Mouse (Mus musculus): Measurements from ENCODE around the gene Traf2. TPM values are rescaled to one million over a fixed set of nuclear protein-coding genes. Genes with fewer than 3 reads are reported as not detected.

Traf2 gene
- 10 to 100 TPM; 10.1 to 12.1 (median 10.7) TPM for total RNA-seq (2022)

DNA sequence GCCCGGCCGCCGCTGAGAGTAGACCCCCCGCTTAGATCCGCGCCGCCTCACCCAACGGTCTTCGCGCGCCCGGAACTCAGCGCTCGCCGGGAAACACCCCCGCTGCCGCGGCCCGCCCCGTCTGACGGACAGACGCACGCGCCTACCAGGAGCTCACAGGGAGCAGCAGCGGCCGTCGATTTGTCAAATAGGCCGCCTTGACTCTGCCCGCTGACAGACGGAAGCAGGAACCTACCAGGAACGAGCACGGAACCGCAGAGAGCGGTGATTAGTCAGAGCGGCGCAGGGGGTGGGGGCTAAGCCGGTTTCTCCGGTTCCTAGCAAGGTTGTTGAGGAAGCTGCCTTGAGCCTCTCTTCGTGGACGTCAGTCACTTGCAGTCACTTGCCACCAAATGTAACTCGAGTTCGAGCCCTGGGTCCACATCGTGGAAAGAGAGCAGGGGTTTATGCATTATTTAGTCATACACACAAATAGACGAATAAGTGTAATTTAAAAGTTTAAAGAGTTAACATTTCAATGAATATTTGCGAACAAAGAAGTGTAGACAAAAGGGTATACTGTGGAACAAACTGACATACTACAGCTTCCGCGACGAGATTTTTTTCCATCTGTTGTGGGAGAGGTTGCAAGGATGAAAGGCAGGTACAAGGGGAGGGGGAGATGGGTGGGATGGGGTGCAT, at the start of gene Traf2:
TSS of gene Traf2 (minus strand) at position 130 of the 681 bp plus-strand sequence.
- peak; percentile 98 to 99 for DNase-seq (ENCODE audit: low spot score in 2 of 2)

DNA sequence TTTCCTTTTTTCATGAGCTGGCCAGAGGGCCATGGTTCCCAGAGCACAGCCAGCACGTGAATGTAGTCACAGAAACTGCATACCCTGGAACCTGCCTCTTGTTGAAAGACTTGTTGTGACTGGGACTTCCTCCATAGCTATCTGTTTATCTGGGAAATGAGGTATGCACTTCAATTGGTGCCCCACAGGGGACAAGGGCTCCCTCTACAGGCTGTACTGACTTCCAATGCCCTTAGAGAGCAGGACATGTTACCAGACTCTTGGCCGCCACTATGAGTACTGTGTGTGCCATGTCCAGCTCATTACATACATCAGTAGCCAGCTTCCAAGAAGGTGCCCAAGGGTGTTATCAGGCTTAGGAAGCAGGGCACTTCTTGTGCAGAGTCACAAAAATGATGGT, 45.1 kb upstream of the Traf2 start:
- DNase-seq (ENCODE audit: low spot score in 2 of 2) = peak; percentile 51 to 65

DNA sequence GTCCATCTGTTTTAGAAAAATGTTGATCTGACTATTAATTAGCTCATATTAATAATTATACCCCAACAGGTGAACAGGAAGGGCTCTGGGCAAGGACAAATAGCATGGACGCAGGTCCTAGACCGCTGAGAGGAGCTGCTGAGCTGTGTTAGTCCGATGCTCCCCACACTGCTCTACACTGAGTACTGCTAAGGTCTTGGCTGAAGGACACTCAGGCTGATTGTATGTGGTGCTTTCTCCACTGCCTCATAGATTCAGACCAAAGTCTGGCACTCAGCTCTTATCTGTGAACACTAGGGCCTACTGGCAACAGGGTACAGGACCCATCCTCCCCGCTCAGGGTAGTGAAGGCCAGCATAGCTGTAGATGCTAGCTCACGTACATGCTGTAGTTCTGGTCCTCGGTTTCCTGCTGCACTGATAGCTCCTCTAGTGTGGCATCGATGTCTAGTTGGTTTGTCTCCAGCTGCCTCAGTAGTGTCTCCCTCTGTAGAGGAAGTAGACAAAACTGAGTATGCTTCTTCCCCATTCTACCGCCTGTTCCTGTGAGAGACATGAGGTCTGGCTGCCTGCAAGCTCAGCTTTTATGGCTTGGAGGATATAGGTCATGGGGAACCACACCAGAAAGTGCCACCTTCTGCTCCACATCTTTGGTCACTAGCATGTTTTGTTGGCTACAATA, 41.6 kb upstream of the Traf2 start:
- no peak for DNase-seq (ENCODE audit: low spot score in 2 of 2)

DNA sequence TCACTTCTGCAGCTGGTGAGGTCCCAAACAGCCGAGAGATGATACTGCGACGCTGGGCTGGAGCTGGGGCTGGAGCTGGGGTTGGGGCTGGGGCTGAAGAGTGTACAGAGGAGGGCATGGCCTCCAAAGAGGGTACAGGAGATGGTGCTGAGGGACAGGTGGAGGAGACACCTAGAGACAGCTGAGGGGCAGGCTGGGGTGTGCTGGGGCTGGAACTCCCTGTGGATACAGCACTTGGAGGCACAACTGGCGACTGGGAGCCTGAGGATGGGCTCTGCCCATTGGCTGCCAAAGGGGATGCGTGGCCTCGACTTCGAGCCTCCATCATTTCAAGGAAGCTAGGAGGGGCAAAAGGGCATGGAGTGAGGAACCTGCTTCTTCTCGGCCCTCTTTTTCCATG, 40.5 kb upstream of the Traf2 start:
- no peak for DNase-seq (ENCODE audit: low spot score in 2 of 2)

DNA sequence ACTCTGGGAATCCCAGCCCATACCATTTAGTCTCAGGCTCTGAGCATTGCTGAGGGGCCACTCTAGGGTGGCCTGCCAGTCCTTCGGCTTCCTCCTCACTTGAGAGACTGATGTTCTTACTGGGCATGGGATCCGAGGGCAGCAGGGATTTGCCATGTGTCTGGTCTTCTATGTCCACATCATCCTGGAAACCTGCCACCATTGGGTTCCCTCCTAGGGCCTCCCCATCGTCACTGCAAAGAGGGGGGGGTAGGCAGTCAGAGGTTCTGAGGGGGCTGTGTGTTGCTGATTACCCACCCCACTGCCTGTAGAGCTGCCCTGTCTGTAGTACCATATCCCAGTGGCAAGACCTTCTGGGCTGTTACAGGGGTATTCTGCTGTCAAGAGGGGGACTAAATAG, 38.9 kb upstream of the Traf2 start:
- DNase-seq (ENCODE audit: low spot score in 2 of 2) = no peak

DNA sequence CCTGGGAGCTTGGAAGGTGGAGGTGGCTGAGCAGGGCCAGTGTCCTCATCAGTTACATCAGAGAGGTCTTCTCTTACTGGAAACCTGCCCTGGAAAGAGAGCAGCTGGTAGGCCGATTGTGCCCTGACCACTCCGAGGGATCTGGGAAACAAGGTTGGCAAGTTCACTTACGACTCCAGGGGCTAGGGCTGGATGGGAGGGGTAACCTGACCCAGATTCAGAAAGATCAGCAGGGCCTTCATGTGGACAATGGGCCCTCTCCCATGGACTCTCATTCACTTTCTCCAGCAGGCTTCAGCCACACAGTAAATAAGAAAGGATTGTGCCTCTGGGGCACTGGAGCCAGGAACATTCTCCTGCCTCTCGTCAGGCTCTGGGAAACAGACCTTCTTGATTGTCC, 38.1 kb upstream of the Traf2 start:
- DNase-seq (ENCODE audit: low spot score in 2 of 2) = peak in 1 of 2 experiments; percentile 55

DNA sequence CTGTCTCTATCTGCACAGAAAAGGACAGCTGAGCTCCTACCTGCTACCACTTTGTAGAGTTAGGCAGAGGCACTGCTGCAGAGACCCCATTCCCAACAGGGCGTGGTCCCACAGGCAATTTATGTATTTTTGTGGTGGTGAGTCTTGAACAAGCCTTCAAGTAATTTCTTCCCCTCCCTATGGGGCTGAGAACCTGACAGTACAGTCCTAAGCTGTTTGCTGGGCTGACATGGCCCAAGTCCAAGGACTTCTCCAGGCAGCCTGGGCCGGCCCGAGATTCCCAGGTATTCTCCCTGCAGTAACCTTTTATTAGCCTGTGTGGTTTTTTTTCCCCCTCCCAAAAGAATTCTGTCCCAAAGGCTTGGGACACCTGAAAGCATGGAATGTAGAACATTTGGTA, 37.4 kb upstream of the Traf2 start:
- no peak for DNase-seq (ENCODE audit: low spot score in 2 of 2)

DNA sequence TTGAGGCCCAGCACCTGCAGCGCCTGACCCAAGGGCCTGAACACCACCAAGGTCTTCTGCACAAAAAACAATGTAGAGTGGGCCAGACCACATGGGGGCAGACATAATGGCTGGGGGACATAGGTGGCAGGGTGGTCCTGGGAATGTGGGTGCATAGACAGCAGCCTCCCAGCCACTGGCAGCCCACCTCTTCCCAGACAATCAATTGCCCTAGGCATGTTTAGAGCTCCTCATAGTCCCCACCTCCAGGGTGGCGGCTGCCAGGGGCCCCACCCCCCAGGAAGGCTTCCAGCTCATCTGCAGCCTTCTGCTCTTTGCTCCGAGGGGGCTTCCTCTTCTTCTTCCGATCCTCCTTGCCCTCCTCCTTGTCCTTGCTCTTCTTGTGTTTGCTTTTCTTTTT, 36.8 kb upstream of the Traf2 start:
- no peak for DNase-seq (ENCODE audit: low spot score in 2 of 2)

DNA sequence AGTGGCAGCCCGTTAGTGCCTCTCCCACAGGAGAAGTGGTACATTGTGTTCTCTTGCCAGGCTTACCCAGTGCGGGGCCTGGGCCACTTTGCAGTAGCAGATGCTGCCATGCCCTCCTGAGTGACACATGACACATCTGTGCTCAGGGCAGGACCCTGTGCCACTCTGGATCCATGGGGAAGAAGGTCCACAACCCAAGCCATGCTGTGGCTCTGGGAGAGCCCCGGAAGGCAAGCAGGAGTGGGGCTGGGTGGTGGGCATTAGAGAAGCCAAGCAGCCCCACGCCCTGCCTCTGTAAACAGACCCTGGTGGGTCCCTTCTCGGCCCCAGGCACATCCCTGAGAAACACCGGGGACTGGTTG, 36.4 kb upstream of the Traf2 start:
- no peak for DNase-seq (ENCODE audit: low spot score in 2 of 2)

DNA sequence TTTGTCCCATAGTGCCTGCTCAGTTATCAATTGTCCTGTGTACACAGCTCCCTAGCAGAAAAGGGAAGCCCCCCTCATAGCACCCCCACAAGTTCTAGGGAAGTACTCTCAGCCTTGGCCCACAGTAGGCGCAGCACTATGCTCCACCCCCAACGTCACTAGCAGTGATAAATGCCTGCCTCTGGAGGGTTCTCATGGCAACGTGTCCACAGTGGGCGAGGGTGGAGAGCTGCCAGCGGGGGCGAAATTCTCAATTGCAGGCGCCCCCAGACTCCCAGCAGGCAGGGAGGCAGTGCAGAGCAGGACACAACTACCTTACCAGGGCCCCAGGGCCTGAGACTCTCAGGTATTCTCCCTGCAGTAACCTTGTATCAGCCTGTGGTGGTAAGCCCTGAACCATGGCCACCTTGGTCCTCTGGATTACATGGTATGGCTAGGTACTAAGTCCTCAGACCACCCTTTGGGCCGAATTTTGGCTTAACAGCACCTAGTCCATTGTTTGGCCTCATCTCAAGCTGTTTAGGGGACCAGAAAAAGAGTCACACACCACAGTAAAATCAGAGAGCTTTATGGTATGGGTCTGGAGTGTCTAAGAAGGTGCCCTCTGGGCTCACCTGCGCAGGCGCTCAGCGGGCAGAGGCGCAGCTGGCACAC, 35.9 kb upstream of the Traf2 start:
- peak; percentile 83 to 84 for DNase-seq (ENCODE audit: low spot score in 2 of 2)

DNA sequence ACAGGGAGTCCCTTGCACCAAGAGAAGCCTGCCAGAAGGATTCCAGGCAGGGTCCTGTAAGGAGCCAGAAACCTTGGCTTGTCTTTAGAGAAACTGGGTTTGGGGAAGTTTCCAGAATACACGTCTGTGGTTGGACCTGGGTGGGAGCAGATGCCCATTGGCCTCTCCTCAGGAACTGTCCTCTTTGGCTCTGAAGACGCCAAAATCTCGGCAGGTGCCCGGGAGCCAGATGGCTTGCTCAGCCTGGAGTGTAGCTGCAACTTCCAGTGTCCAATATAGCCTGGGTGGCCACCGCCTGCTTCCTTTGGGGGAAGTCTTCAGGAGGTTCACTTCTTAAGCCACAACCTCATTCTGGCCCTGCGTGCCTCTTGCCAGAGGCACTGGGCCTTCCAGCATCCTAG, 35.2 kb upstream of the Traf2 start:
- peak; percentile 38 to 45 for DNase-seq (ENCODE audit: low spot score in 2 of 2)

DNA sequence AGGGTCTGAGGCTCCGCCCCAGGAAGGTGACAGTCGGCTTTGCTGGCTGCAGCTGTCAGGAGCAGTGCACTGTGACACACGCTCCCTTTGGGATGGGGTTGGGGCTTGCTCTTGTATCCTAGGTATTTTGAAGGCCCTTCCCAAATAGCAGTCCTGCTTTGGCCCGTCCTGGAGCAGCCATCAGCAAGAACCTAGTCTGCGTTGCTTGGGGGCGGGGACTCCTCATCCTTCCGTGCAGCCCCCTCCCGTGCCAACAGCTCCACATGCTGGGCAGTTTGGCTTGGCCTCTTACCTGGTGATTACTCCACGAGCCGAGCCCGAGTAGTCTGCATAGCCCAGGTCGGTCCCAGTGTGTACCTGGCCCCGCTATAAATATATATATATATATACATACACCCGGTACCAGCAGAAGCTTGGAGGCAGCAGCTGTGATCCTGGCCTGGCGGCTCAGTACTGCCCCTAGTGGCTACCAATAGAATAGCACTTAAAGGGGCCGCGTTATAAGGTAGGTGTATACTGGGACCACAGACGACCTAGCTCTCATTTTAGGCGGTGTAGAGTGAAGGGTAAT, 34.6 kb upstream of the Traf2 start, which contains the start of gene Ajm1:
TSS of gene Ajm1 (minus strand) at position 464 of the 571 bp plus-strand sequence.
- peak; percentile 71 to 76 for DNase-seq (ENCODE audit: low spot score in 2 of 2)

DNA sequence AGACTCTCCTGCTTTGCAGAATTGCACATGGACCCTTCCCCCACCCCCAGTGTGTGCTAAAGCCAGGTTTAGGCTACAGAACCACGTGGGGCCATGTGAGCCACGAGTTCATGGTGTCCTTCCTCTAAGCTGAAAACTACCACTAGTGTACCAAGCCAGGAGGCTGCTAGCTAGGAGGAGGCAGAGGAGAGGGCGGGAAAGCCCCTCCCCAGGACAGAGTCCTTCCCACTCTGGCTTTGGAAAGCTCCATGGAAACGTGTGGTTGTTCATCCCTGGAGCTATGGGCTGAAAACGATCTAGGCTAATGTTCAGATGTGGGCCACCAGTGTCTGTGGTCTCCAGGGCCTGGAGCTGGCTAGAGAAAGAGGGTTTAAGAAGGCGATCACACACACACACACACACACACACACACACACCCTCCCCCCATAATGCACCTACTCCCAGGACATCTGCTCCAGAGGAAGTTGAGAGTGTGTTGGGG, 33.9 kb upstream of the Traf2 start:
- DNase-seq (ENCODE audit: low spot score in 2 of 2) = peak; percentile 44 to 55

DNA sequence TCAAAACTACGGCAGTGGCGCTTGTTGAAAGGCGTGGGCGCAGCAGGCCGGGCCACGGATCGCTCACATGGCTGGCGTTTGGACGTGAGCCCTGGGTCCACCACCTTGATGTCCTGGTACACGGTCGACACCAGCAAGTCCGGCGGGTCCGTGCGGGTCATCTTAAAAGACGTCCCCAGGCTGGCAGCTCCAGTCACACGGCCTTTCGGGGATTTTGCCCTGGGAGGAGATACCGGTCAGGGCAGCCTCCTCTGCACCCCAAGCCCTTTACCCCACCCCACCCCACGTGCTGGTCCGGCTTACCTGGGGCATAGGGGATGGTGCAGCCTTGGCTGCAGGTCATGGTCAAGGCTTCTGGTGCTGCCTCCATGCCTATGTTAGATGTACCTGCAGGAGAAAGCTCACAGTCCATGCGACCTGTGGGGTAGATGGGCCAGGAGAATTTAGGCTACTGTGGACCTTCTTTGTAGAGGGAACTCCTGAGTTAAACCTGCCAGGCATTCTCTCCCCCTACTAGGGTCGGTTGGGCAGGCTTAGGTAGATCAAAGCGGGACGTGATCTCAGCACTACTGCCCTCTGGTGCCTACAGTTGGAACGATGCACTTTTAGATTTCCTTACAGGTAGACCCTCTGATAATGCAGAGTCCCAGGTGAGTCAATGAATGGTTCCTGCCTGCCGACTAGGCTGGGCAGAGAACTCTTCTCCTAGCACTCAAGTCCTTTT, 33.2 kb upstream of the Traf2 start:
- peak; percentile 43 to 50 for DNase-seq (ENCODE audit: low spot score in 2 of 2)

DNA sequence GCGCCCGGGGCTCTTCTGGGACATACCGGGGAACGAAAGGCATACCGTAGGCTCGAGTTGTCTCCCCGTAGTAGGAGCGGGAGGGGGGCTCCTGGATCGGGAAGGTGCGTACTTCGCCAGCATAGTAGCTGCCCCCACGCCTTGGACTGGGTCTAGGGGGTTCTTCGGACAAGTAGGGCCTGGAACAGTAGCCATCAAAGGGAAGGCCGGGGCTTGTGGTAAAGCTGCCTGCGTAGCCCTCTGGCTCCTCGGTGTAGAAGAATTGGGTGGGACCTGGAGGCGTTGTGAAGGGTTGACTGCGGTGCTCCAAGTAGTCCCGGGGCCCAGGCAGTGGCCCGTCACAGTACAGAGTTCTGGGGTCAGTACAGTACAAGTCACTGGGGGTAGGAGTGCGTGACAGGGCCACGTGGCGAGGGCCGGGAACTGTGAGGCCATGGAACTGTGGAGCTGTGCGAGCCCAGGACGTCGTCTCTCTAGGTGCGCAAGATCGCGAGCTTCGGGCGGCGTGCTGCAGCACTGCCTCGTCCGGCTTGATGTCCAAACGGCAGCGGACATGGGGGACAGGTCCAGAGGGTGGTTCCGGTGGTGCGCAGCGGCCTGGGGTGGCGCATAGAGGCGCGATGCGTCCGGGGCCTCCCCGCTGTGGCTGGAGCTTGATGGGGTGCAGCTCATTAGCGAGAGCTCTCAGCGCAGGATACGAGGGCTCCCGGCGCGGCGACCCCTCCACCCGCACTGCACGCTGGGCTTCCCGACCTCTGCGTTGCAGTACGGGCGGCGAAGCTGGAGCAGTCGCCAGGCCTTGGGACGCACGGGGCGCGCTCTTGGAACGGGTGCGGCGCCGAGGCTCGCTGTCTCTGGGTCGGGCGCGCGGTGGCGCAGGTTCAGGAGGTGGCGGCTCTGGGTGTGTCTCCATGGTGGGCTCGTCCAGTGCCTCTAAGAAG, 32.3 kb upstream of the Traf2 start:
- no peak for DNase-seq (ENCODE audit: low spot score in 2 of 2)

DNA sequence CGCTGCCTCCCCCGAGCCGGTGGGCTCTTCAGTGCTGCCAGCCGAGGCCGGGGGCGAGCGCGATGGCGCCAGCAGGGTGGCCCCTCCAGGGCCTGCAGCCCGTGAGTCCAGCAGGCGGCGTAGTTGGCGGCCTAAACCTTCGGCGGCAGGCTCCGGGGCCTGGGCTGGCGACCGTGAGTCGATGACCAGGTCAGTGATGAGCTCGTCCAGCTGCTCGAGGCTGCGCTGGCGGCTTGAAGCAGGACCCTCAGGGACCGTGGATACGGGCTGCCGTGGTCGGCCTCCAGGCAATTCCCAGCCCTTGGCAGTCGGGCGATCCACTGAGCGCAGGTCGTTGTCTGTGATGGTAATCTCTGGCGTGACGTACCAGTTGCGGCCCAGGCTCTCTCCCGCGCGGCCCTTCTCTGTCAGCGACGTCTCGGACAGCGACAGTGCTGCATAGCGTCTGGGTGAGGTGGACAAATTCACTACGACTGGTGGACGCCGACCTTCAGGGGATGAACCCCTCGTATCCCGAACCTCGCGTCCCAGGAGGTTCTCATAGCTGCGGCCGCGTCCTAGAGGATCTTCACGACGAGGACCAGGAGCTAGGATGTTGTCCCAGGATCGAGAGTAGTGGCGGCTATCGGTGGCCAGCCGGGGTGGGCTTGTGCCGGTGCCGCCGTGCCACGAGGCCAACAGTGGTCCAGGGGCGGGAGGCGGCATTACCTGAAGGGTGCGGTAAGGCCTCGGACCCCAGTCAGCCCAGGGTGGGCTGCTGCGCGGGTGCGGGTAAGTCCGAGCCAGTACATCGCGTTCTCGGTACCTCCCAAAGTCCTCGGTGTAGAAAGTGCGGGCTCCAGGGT, 31.4 kb upstream of the Traf2 start:
- DNase-seq (ENCODE audit: low spot score in 2 of 2) = no peak

DNA sequence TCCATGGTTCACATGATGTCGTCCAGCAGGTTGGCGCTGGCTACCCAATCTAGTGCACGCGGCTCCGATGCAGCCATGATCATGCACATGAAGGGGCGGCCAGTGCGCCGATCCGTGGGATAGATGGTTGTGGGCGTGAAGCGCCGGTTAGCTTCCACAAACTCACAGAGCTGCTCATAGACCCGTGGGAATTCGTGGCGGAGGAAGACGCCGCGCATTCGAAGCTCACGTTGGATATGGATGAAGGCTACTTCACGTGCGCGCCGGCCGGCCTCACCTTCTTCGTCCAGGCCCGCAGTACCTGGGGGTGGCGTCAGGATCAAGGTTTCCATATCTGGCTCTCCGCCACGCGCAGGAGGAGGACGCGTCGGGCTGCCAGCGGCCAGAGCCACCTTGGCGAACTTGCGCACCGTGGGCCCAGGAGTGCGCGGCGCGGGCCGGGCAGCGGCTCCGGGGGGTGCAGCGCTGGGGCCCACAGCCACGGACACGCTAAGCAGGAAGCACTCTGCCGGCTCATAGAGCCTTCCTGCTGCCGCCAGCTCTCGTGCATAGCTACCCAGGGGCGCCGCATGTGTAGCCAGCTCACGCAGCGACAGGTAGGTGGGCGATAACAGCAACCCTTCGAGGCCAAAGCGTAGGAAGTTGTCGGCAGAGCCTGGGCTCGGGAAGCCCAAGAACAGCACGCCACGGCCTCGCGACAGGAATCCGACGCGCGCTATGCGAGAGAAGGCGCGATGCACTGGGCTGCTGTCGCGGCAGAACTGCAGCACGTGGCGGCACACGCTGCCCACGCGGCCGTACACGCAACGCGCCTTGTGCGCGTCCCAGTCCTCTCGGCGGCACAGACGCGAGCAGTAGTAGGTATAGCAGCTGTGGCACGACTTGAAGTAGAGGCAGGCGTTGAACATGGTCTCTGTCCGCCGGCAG, 30.5 kb upstream of the Traf2 start:
- peak in 1 of 2 experiments; percentile 42 for DNase-seq (ENCODE audit: low spot score in 2 of 2)
